Mouse (Mus musculus) kidney, postnatal 0 days (tissue): Measurements from ENCODE around the gene Ggt5. TPM values are rescaled to one million over a fixed set of nuclear protein-coding genes. Genes with fewer than 3 reads are reported as not detected.

Experiments used
- ATAC-seq: fragments of 200-750 bp; cut with Nextera tagmentation; replicated peaks from 2 replicates; pipeline ENCODE4 v1.8.0; 2017; ENCODE audit warnings: low read depth, moderate number of reproducible peaks, moderate TSS enrichment, moderate library complexity; ENCODE audit not compliant: low FRiP score
- DNase-seq: peaks from one replicate; pipeline ENCODE4 v3.0.0-alpha.2; 2016; ENCODE audit warnings: low spot score
- H3K27ac ChIP-seq: fragments of 300-500 bp; sonication (generic); 2 replicates; pipeline ENCODE4 v1.5.1; 2014; ENCODE audit warnings: mild to moderate bottlenecking
- H3K27me3 ChIP-seq: fragments of 300-500 bp; sonication (generic); 2 replicates; pipeline ENCODE4 v1.6.1; 2014; ENCODE audit warnings: low read length, mixed read lengths; ENCODE audit not compliant: insufficient read depth
- H3K36me3 ChIP-seq: fragments of 300-500 bp; sonication (generic); 2 replicates; pipeline ENCODE4 v1.6.1; 2014; ENCODE audit warnings: low read length, mixed read lengths; ENCODE audit not compliant: insufficient read depth
- H3K4me1 ChIP-seq: fragments of 300-500 bp; sonication (generic); replicated peaks from 2 replicates; pipeline ENCODE4 v1.6.1; 2014; ENCODE audit warnings: antibody characterized with exemption, low read length, mixed read lengths; ENCODE audit not compliant: insufficient read depth
- H3K4me2 ChIP-seq: fragments of 300-500 bp; sonication (generic); 2 replicates; pipeline ENCODE4 v1.6.1; 2014; ENCODE audit warnings: mild to moderate bottlenecking, low read length, moderate library complexity, mixed read lengths
- H3K4me3 ChIP-seq: fragments of 300-500 bp; sonication (generic); replicated peaks from 2 replicates; pipeline ENCODE4 v1.5.1; 2014; ENCODE audit warnings: low read depth, low read length
- H3K9ac ChIP-seq: fragments of 300-500 bp; sonication (generic); 2 replicates; pipeline ENCODE4 v1.6.1; 2014; ENCODE audit warnings: low read depth, low read length
- H3K9me3 ChIP-seq: fragments of 300-500 bp; sonication (generic); replicated peaks from 2 replicates; pipeline ENCODE4 v1.6.1; 2016; ENCODE audit warnings: low read length, inconsistent platforms, mixed read lengths
- CTCF ChIP-seq: IDR thresholded peaks from 2 replicates; pipeline ENCODE4 v1.5.1; 2016; ENCODE audit warnings: antibody characterized with exemption, low read depth, mild to moderate bottlenecking, moderate library complexity
- WGBS: fragments of 180-500 bp; shearing (Covaris S2); extraction: QIAGEN DNeasy Blood & Tissue Kit; methylation state at CpG from one replicate; pipeline ENCODE4 v1.1.7; 2014; 5-methylcytosine and 5-hydroxymethylcytosine counted together
- polyA plus RNA-seq: library from polyadenylated mRNA; unstranded; fragments of >200 nt; fragmentation: Nextera tagmentation; extraction: Ambion mirVana; gene quantifications from 2 replicates; pipeline ENCODE4 v1.2.1, GENCODE M21; 2015

Ggt5 gene
- polyA plus RNA-seq, 1 experiment from 2014 or later: 5.1 TPM

GRCm38 (mm10) chr10:75595981-75596380, 6.8 kb downstream of the Ggt5 start:
- Histone ChIP-seq H3K27ac (no peak overlapping the region), H3K4me3 (no peak overlapping the region), H3K4me1 (peaks cover 9% of the 10 kb centered on the region; the same call in 1 of the 2 replicates), H3K27me3 (no peaks in the 10 kb centered on the region), H3K36me3 (no peaks in the 10 kb centered on the region), H3K9me3 (no peaks in the 10 kb centered on the region), H3K4me2 (no peak overlapping the region), H3K9ac (no peak overlapping the region)
- DNase-seq (no peak), ATAC-seq (no peak)
- 68% methylated on average over 8 of the region's 8 CpGs for WGBS
- no peak for TF ChIP-seq CTCF

- no peaks in the 10 kb centered on the region for H3K9me3 ChIP-seq
- DNase-seq (no peak), ATAC-seq (no peak)
- 86% methylated on average over 7 of the region's 7 CpGs for WGBS
- no peak for TF ChIP-seq CTCF
- H3K9ac ChIP-seq: no peak overlapping the region
- H3K36me3 ChIP-seq: no peaks in the 10 kb centered on the region
- no peak overlapping the region for H3K27ac ChIP-seq
- H3K27me3 ChIP-seq: no peaks in the 10 kb centered on the region
- H3K4me3 ChIP-seq: no peak overlapping the region
- no peak overlapping the region for H3K4me2 ChIP-seq
- no peaks in the 10 kb centered on the region for H3K4me1 ChIP-seq
These were observed 11.1 kb downstream of the Ggt5 start for GRCm38 (mm10) chr10:75600189-75600730.

GRCm38 (mm10) chr10:75605162-75605846, 16.2 kb downstream of the Ggt5 start:
- Histone ChIP-seq H3K4me2 (no peak overlapping the region), H3K36me3 (no peaks in the 10 kb centered on the region), H3K9ac (no peak overlapping the region), H3K4me3 (no peak overlapping the region), H3K4me1 (no peaks in the 10 kb centered on the region), H3K9me3 (no peaks in the 10 kb centered on the region), H3K27me3 (no peaks in the 10 kb centered on the region), H3K27ac (no peak overlapping the region)
- TF ChIP-seq CTCF: peak; percentile 33; the same call in 1 of the 2 replicates
- WGBS: 36% methylated on average over 11 of the region's 11 CpGs
- DNase-seq (no peak), ATAC-seq (no peak)

GRCm38 (mm10) chr10:75607253-75607652, 18.1 kb downstream of the Ggt5 start:
- no peaks in the 10 kb centered on the region for H3K9me3 ChIP-seq
- DNase-seq: no peak
- H3K4me3 ChIP-seq: no peak overlapping the region
- H3K27ac ChIP-seq: no peak overlapping the region
- no peaks in the 10 kb centered on the region for H3K4me1 ChIP-seq
- no peak overlapping the region for H3K9ac ChIP-seq
- H3K27me3 ChIP-seq: no peaks in the 10 kb centered on the region
- 90% methylated on average over 4 of the region's 4 CpGs for WGBS
- H3K36me3 ChIP-seq: no peaks in the 10 kb centered on the region
- TF ChIP-seq CTCF: no peak
- H3K4me2 ChIP-seq: no peak overlapping the region
- no peak for ATAC-seq

GRCm38 (mm10) chr10:75608975-75609374, 19.8 kb downstream of the Ggt5 start:
- TF ChIP-seq CTCF: no peak
- Histone ChIP-seq H3K27me3 (no peaks in the 10 kb centered on the region), H3K4me1 (no peaks in the 10 kb centered on the region), H3K4me3 (no peak overlapping the region), H3K9me3 (no peaks in the 10 kb centered on the region), H3K27ac (no peak overlapping the region), H3K4me2 (no peak overlapping the region), H3K36me3 (no peaks in the 10 kb centered on the region), H3K9ac (no peak overlapping the region)
- DNase-seq (no peak), ATAC-seq (no peak)
- 76% methylated on average over 11 of the region's 11 CpGs for WGBS

- TF ChIP-seq CTCF: no peak
- 58% methylated on average over 7 of the region's 7 CpGs for WGBS
These were observed 21.3 kb downstream of the Ggt5 start for GRCm38 (mm10) chr10:75610486-75610885.

More at GRCm38 (mm10) chr10:75610486-75610885, 21.3 kb downstream of the Ggt5 start:
- Histone ChIP-seq H3K4me2 (no peak overlapping the region), H3K9ac (no peak overlapping the region), H3K36me3 (no peaks in the 10 kb centered on the region), H3K27me3 (no peaks in the 10 kb centered on the region), H3K27ac (no peak overlapping the region), H3K4me1 (no peaks in the 10 kb centered on the region), H3K4me3 (no peak overlapping the region), H3K9me3 (no peaks in the 10 kb centered on the region)
- DNase-seq: no peak
- ATAC-seq: no peak
